Mouse (Mus musculus) stomach, embryonic 16.5 days (tissue): Measurements from ENCODE around the gene Zfp462. TPM values are rescaled to one million over a fixed set of nuclear protein-coding genes. Genes with fewer than 3 reads are reported as not detected.

Experiments used
- ATAC-seq: fragments of 200-750 bp; cut with Nextera tagmentation; 2 replicates; pipeline ENCODE4 v1.8.0; 2017; ENCODE audit warnings: moderate number of reproducible peaks, moderate TSS enrichment; ENCODE audit not compliant: insufficient read depth, low FRiP score
- H3K27ac ChIP-seq: fragments of 300-500 bp; sonication (generic); 2 replicates; pipeline ENCODE4 v1.5.1; 2014; ENCODE audit warnings: low read length
- H3K27me3 ChIP-seq: fragments of 300-500 bp; sonication (generic); 2 replicates; pipeline ENCODE4 v1.6.1; 2014; ENCODE audit warnings: low read length, control low read depth, mixed read lengths; ENCODE audit not compliant: control insufficient read depth, insufficient read depth
- H3K36me3 ChIP-seq: fragments of 300-500 bp; sonication (generic); 2 replicates; pipeline ENCODE4 v1.6.1; 2014; ENCODE audit warnings: low read length; ENCODE audit not compliant: control insufficient read depth, insufficient read depth
- H3K4me1 ChIP-seq: fragments of 300-500 bp; sonication (generic); 2 replicates; pipeline ENCODE4 v1.6.1; 2014; ENCODE audit warnings: low read length, control low read depth, mixed read lengths; ENCODE audit not compliant: control insufficient read depth, insufficient read depth
- H3K4me2 ChIP-seq: fragments of 300-500 bp; sonication (generic); 2 replicates; pipeline ENCODE4 v1.6.1; 2014; ENCODE audit warnings: low read depth, low read length, mixed read lengths
- H3K4me3 ChIP-seq: fragments of 300-500 bp; sonication (generic); replicated peaks from 2 replicates; pipeline ENCODE4 v1.5.1; 2014; ENCODE audit warnings: mild to moderate bottlenecking, low read length
- H3K9ac ChIP-seq: fragments of 300-500 bp; sonication (generic); 2 replicates; pipeline ENCODE4 v1.6.1; 2014; ENCODE audit warnings: low read length
- H3K9me3 ChIP-seq: fragments of 300-500 bp; sonication (generic); replicated peaks from 2 replicates; pipeline ENCODE4 v1.6.1; 2016; ENCODE audit warnings: low read length, control low read depth; ENCODE audit not compliant: control insufficient read depth
- WGBS: fragments of 180-500 bp; shearing (Covaris S2); extraction: QIAGEN DNeasy Blood & Tissue Kit; methylation state at CpG from one replicate; pipeline ENCODE4 v1.1.7; 2014; 5-methylcytosine and 5-hydroxymethylcytosine counted together
- polyA plus RNA-seq: library from polyadenylated mRNA; unstranded; fragments of >200 nt; fragmentation: Nextera tagmentation; extraction: Ambion mirVana; gene quantifications from 2 replicates; pipeline ENCODE4 v1.2.1, GENCODE M21; 2015

Gene Zfp462
- polyA plus RNA-seq, 1 experiment from 2014 or later = 1.9 TPM

DNA sequence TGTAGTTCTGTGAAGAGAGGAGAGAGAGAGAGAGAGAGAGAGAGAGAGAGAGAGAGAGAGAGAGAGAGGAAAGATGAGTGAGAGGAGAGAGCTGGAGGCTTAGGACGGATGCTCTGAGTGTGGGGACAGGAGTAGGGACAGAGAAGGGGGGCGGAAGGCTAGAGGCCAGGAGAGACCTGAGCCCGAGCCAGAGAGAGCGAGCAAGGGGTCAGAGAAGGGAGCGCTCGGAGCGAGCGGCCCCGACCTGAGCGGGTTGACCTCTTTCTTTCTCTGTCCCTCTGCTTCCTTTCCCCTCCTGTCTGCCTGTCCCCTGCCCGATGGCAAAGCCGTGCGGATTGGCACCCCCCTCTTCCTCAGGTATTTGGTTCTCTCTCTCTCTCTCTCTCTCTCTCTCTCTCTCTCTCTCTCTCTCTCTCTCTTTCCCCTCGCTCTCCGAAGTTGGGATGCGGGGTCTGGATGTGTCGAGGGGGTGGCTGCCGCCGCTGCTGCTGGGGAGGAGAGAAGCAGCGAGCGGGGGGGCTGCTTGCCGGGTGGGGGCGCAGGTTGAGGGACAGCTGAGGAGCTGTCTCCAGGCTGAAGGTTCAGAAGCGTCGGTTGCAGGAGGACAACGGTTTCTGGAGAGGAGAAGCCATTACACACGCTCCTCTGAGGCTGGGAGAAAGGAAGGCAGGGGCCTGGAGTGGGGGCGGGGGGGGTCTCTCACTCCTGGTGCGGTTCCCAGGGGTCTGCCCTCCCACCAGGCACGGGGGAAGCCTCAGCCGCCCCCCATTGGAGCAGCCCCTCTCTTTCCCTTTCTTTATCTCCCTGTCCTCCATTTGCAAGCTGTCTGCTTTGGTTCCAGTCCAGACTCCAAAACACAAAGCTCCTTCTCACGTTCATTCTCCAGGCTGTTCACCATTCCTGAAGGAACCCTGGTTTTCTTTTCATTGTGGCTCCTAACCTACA is 4.0 kb downstream of the Zfp462 start:
- H3K9ac ChIP-seq = peak overlapping the region; percentile 92
- peak; percentile 51 for ATAC-seq
- peak overlapping the region; percentile 86 for H3K4me2 ChIP-seq
- no peaks in the 10 kb centered on the region for H3K27me3 ChIP-seq
- H3K4me3 ChIP-seq = peak overlapping the region; percentile 68
- H3K27ac ChIP-seq = peak overlapping the region; percentile 95
- no peaks in the 10 kb centered on the region for H3K36me3 ChIP-seq
- peaks cover 19% of the 10 kb centered on the region for H3K4me1 ChIP-seq
- no peaks in the 10 kb centered on the region for H3K9me3 ChIP-seq
- WGBS = 2% methylated on average over 31 of the region's 32 CpGs

- Histone ChIP-seq H3K27me3 (no peaks in the 10 kb centered on the region), H3K4me3 (peak overlapping the region; percentile 68), H3K36me3 (no peaks in the 10 kb centered on the region), H3K9me3 (no peaks in the 10 kb centered on the region), H3K4me2 (peak overlapping the region; percentile 86), H3K27ac (peak overlapping the region; percentile 95), H3K4me1 (peaks cover 24% of the 10 kb centered on the region), H3K9ac (peak overlapping the region; percentile 92)
- WGBS = 10% methylated on average over 7 of the region's 7 CpGs
- ATAC-seq = no peak
These were observed 4.7 kb downstream of the Zfp462 start for GRCm38 (mm10) chr4:54949561-54949940.

DNA sequence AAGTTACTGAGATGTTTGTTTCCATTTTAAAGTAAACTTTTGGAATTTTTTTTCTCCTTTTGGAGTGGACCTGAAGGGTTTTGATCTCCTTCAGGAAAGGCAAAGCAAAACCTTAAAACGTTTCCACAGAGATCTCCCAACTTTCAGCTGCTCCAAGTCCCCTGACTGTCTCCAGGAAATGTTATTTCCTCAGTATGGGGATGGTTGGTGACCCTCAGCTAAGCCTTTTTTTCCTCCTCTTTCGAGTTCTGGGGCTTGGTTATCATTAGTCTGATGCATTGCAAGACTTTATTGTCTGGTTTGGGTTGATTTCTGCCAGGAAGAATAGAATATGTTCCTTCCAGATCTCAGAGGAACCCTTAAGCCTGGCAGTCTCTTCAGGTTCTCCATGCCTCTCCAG is 5.3 kb downstream of the Zfp462 start:
- Histone ChIP-seq H3K36me3 (no peaks in the 10 kb centered on the region), H3K27me3 (no peaks in the 10 kb centered on the region), H3K4me3 (peak overlapping the region; percentile 68), H3K9me3 (no peaks in the 10 kb centered on the region), H3K4me2 (peak overlapping the region; percentile 86), H3K9ac (peak overlapping the region; percentile 50), H3K4me1 (peaks cover 28% of the 10 kb centered on the region), H3K27ac (peak overlapping the region; percentile 95)
- 12% methylated on average over 2 of the region's 2 CpGs for WGBS
- no peak for ATAC-seq

- Histone ChIP-seq H3K27ac (no peak overlapping the region), H3K4me2 (no peak overlapping the region), H3K9ac (no peak overlapping the region), H3K36me3 (no peaks in the 10 kb centered on the region), H3K27me3 (no peaks in the 10 kb centered on the region), H3K4me3 (no peak overlapping the region), H3K9me3 (no peaks in the 10 kb centered on the region), H3K4me1 (peaks cover 29% of the 10 kb centered on the region)
- no peak for ATAC-seq
- 89% methylated on average over 2 of the region's 2 CpGs for WGBS
These were observed 6.0 kb downstream of the Zfp462 start for GRCm38 (mm10) chr4:54950866-54951265.

- Histone ChIP-seq H3K27ac (0 out of 2 replicates have a peak overlapping the region, but pooled peaks have one; percentile 32), H3K4me1 (peaks cover 29% of the 10 kb centered on the region), H3K4me2 (peak overlapping the region; percentile 10; the same call in 1 of the 2 replicates), H3K4me3 (no peak overlapping the region), H3K9ac (no peak overlapping the region), H3K9me3 (no peaks in the 10 kb centered on the region), H3K27me3 (no peaks in the 10 kb centered on the region), H3K36me3 (no peaks in the 10 kb centered on the region)
- no peak for ATAC-seq
- WGBS = 62% methylated on average over 9 of the region's 9 CpGs
These were observed 9.0 kb downstream of the Zfp462 start for GRCm38 (mm10) chr4:54953657-54954395.

- ATAC-seq = no peak
- peak overlapping the region; percentile 32; the same call in 1 of the 2 replicates for H3K27ac ChIP-seq
- H3K4me1 ChIP-seq = peaks cover 29% of the 10 kb centered on the region
- H3K36me3 ChIP-seq = no peaks in the 10 kb centered on the region
- H3K27me3 ChIP-seq = no peaks in the 10 kb centered on the region
- H3K9me3 ChIP-seq = no peaks in the 10 kb centered on the region
- H3K4me2 ChIP-seq = peak overlapping the region; percentile 10; the same call in 1 of the 2 replicates
- 25% methylated on average over 3 of the region's 3 CpGs for WGBS
- no peak overlapping the region for H3K9ac ChIP-seq
- no peak overlapping the region for H3K4me3 ChIP-seq
These were observed 9.6 kb downstream of the Zfp462 start for GRCm38 (mm10) chr4:54954455-54954854.

DNA sequence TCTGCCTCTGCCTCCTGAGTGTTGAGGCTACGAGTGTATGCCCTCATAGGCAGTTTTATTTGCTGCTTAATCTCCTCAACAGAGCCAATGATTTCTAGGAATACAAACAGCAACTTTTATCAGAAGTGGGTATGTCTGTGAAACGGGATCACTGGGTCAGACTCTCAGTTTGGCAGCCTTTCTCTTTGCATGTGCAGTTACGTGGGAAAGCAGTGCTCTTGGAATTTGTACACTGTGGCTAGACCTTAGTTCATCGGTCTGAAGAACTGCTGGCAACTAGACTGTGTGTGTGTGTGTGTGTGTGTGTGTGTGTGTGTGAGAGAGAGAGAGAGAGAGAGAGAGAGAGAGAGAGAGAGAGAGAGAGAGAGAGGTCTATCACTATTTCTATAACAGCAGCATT is 15.9 kb downstream of the Zfp462 start:
- Histone ChIP-seq H3K4me2 (no peak overlapping the region), H3K9ac (no peak overlapping the region)

GRCm38 (mm10) chr4:54962141-54962540 is 17.3 kb downstream of the Zfp462 start:
- no peaks in the 10 kb centered on the region for H3K36me3 ChIP-seq

More for the DNA sequence above, 15.9 kb downstream of the Zfp462 start:
- ATAC-seq = no peak
- Histone ChIP-seq H3K27ac (no peak overlapping the region), H3K27me3 (no peaks in the 10 kb centered on the region), H3K9me3 (no peaks in the 10 kb centered on the region), H3K4me1 (peaks cover 8% of the 10 kb centered on the region; the same call in 1 of the 2 replicates), H3K4me3 (no peak overlapping the region), H3K36me3 (no peaks in the 10 kb centered on the region)
- 61% methylated on average over 4 of the region's 4 CpGs for WGBS

DNA sequence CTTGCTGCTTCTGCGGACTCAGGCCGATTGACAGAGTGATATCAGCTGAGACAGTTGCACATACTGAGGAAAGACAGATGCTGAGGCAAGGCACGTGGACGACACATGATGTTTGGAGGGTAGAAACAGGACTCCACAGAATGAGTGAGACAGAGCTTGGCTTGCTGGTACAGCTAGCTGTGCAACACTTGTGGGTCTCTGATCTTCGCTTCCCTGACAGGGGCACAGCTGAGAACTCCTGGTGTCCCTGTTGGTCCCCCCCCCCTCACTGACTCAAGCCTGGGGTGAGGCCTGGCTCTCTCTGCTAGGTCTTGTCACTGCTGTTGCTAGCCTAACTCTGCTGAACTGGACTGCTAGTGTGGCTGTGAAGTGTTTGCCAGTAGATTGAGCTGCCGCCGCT is 18.7 kb downstream of the Zfp462 start:
- 81% methylated on average over 7 of the region's 7 CpGs for WGBS

More at GRCm38 (mm10) chr4:54962141-54962540, 17.3 kb downstream of the Zfp462 start:
- Histone ChIP-seq H3K27me3 (no peaks in the 10 kb centered on the region), H3K9ac (no peak overlapping the region), H3K4me1 (peaks cover 19% of the 10 kb centered on the region), H3K4me2 (no peak overlapping the region), H3K4me3 (no peak overlapping the region), H3K9me3 (no peaks in the 10 kb centered on the region), H3K27ac (no peak overlapping the region)
- WGBS = 83% methylated on average over 4 of the region's 4 CpGs
- no peak for ATAC-seq

More for the DNA sequence above, 18.7 kb downstream of the Zfp462 start:
- no peak for ATAC-seq
- Histone ChIP-seq H3K9me3 (no peaks in the 10 kb centered on the region), H3K36me3 (no peaks in the 10 kb centered on the region), H3K27me3 (no peaks in the 10 kb centered on the region), H3K4me2 (no peak overlapping the region), H3K4me3 (no peak overlapping the region), H3K4me1 (peaks cover 25% of the 10 kb centered on the region), H3K9ac (no peak overlapping the region), H3K27ac (no peak overlapping the region)
